20 mouse cellular contexts compared by ENCODE assay signal in the genomic region with DNA sequence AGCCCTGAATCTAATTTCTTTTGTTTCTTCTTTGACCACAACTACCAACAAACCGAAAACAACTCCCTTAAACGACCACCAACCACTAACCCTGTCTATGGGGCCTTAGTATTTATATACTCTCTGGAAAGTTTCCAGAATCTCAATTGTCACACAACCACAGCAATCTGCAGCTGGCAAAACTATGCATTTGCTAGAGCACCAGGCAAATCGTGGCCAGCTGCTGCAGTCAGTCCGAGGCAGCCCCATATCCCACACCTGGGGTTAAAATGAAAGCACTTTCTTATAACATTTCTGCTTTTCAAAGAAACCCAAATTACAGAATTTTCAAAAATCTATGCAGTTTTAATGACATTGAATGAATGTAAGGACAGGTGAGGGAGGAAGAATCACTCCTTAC.
DNase-seq lines count a peak whose midpoint lies in the region; ATAC-seq and TF ChIP-seq lines count a peak whose summit lies in the region.
"Had no signal": no experiment of that assay in that cellular context is flagged by ENCODE, and none has a peak within 500 bp of the region (broad histone marks: within the 10 kb centered on the region; RNA-seq: fewer than 3 reads in every experiment).

No protein-coding gene starts in this region.

- TF ChIP-seq CTCF in C2C12 (IDR thresholded peaks at IDR 0.05; ENCODE audit: control insufficient read depth, insufficient read depth, insufficient read length) (no peak), CH12.LX (conservative IDR thresholded peaks at IDR 0.05 in 1 of 2, IDR thresholded peaks at IDR 0.05 in 1 of 2; ENCODE audit: low read depth in 2 of 2, low read length in 2 of 2) (no peak)

- no peaks in the 10 kb centered on the region for H3K79me3 ChIP-seq in C2C12 (ENCODE audit: low read depth)

- H3K4me1 ChIP-seq in limb, embryonic 13.5 days, result peaks cover 21% of the 10 kb centered on the region
- H3K4me1 ChIP-seq in limb, embryonic 10.5 days, result peaks cover 13% of the 10 kb centered on the region
- H3K4me1 ChIP-seq in CH12.LX (ENCODE audit: control insufficient read depth in 1 of 2, insufficient read depth in 2 of 2), result peaks cover under 1 to 13% of the 10 kb centered on the region in 2 experiments; a peak in 2 of 4 replicates
- H3K4me1 ChIP-seq: forebrain, embryonic 13.5 days; forebrain, embryonic 15.5 days had no signal

- H3K9ac ChIP-seq in limb, embryonic 13.5 days, result no peak overlapping the region
- no peak overlapping the region for H3K9ac ChIP-seq in CH12.LX (ENCODE audit: insufficient read depth, low read depth)
- H3K9ac ChIP-seq: embryonic facial prominence, embryonic 13.5 days; forebrain, embryonic 13.5 days; forebrain, embryonic 15.5 days; forebrain, postnatal 0 days had no signal

- TF ChIP-seq POLR2A in CH12.LX (IDR thresholded peaks at IDR 0.05; ENCODE audit: low read depth, low read length) (no peak), myocyte (IDR thresholded peaks at IDR 0.05; ENCODE audit: insufficient read length, low read depth) (no peak)

- H3K27me3 ChIP-seq in limb, embryonic 13.5 days, result no peaks in the 10 kb centered on the region
- H3K27me3 ChIP-seq in limb, embryonic 10.5 days (ENCODE audit: low read depth, poor library complexity, severe bottlenecking), result no peaks in the 10 kb centered on the region
- no peaks in the 10 kb centered on the region for H3K27me3 ChIP-seq in C2C12 (ENCODE audit: control insufficient read depth, insufficient read depth, insufficient read length)
- H3K27me3 ChIP-seq in CH12.LX (replicated peaks), result peaks cover 1% of the 10 kb centered on the region
- H3K27me3 ChIP-seq in myocyte (ENCODE audit: control insufficient read depth, insufficient read depth, insufficient read length), result no peaks in the 10 kb centered on the region
- H3K27me3 ChIP-seq: embryonic facial prominence, embryonic 13.5 days; forebrain, embryonic 13.5 days; forebrain, embryonic 15.5 days had no signal

- 45% methylated on average over 4 of the region's 4 CpGs for WGBS in limb, embryonic 13.5 days
- WGBS in limb, embryonic 10.5 days, result 89% methylated on average over 4 of the region's 4 CpGs

- H3K36me3 ChIP-seq in limb, embryonic 13.5 days, result no peaks in the 10 kb centered on the region
- no peaks in the 10 kb centered on the region for H3K36me3 ChIP-seq in limb, embryonic 10.5 days
- H3K36me3 ChIP-seq in C2C12 (ENCODE audit: control insufficient read depth, insufficient read depth) (no peaks in the 10 kb centered on the region), CH12.LX (replicated peaks in 1 of 2; ENCODE audit: control insufficient read depth in 1 of 2, insufficient read depth in 1 of 2, low read length in 1 of 2) (no peaks in the 10 kb centered on the region), myocyte (ENCODE audit: control insufficient read depth, insufficient read depth) (no peaks in the 10 kb centered on the region)
- H3K36me3 ChIP-seq: embryonic facial prominence, embryonic 13.5 days; forebrain, embryonic 15.5 days had no signal

- in situ Hi-C loops in CH12.LX (cut with MboI; ENCODE audit: low pct_ligation_motif_present, low pct_unique_long_range_greater_than_20kb, low sequenced_read_pairs), result no loop called here

- H3K27ac ChIP-seq in limb, embryonic 13.5 days, result 0 out of 2 replicates have a peak overlapping the region, but pooled peaks have one; percentile 11
- no peak overlapping the region for H3K27ac ChIP-seq in limb, embryonic 10.5 days
- no peak overlapping the region for H3K27ac ChIP-seq in CH12.LX (ENCODE audit: insufficient read depth, low read depth)
- H3K27ac ChIP-seq: embryonic facial prominence, embryonic 13.5 days; forebrain, embryonic 13.5 days; forebrain, embryonic 15.5 days had no signal

- H3ac ChIP-seq in C2C12 (ENCODE audit: control insufficient read depth, insufficient read length, low read depth) (no peak overlapping the region), myocyte (ENCODE audit: control insufficient read depth, insufficient read length) (no peak overlapping the region)

- DNase-seq in limb, embryonic 10.5 days (ENCODE audit: low spot score), result no peak
- DNase-seq in CH12.LX (ENCODE audit: extremely low read depth) (no peak), adipocyte (ENCODE audit: low spot score) (no peak)
- DNase-seq in kidney, postnatal 10 days, result no peak
- DNase-seq: adrenal gland, adult 8-10 months; adrenal gland, postnatal 14 days; adrenal gland, postnatal 36 days; cerebellum, adult 11-12 months; cerebellum, adult 2 months; cerebellum, adult 9-10 months; cerebellum, postnatal 10 days; cerebellum, postnatal 25 days; forebrain, postnatal 0 days had no signal

- H3K4me2 ChIP-seq in limb, embryonic 13.5 days (replicated peaks), result no peak overlapping the region
- H3K4me2 ChIP-seq in CH12.LX (ENCODE audit: insufficient read depth, low read depth, poor library complexity, severe bottlenecking) (peak overlapping the region; percentile 40; the same call in 1 of the 2 replicates), myocyte (ENCODE audit: low read depth) (peak overlapping the region; percentile 32)
- H3K4me2 ChIP-seq: embryonic facial prominence, embryonic 13.5 days; forebrain, embryonic 13.5 days; forebrain, embryonic 15.5 days had no signal

- H3K4me3 ChIP-seq in limb, embryonic 13.5 days, result no peak overlapping the region
- H3K4me3 ChIP-seq in limb, embryonic 10.5 days, result no peak overlapping the region
- H3K4me3 ChIP-seq in C2C12 (ENCODE audit: insufficient read depth, poor library complexity, severe bottlenecking), result no peak overlapping the region
- H3K4me3 ChIP-seq in CH12.LX (replicated peaks in 1 of 3; ENCODE audit: low read depth in 2 of 3, low read length in 2 of 3, poor library complexity in 1 of 3), result no peak overlapping the region
- H3K4me3 ChIP-seq in myocyte, result no peak overlapping the region
- H3K4me3 ChIP-seq: embryonic facial prominence, embryonic 13.5 days; forebrain, embryonic 13.5 days; forebrain, embryonic 15.5 days had no signal

- TF ChIP-seq EP300 in CH12.LX (IDR thresholded peaks at IDR 0.05; ENCODE audit: low read length), result no peak

- ATAC-seq in limb, embryonic 13.5 days (ENCODE audit: low FRiP score, low read depth), result 0 out of 2 replicates have a peak, but pooled peaks have one; percentile 19
- ATAC-seq: CD4-positive, CD25-positive, alpha-beta regulatory T cell, adult 4 months; forebrain, embryonic 13.5 days; forebrain, embryonic 15.5 days; forebrain, postnatal 0 days had no signal

- H3K9me3 ChIP-seq in limb, embryonic 13.5 days, result no peaks in the 10 kb centered on the region
- no peaks in the 10 kb centered on the region for H3K9me3 ChIP-seq in limb, embryonic 10.5 days (replicated peaks)
- H3K9me3 ChIP-seq in CH12.LX (replicated peaks; ENCODE audit: low read length), result no peaks in the 10 kb centered on the region
- H3K9me3 ChIP-seq: embryonic facial prominence, embryonic 13.5 days; forebrain, embryonic 13.5 days; forebrain, embryonic 15.5 days had no signal

- no peak for TF ChIP-seq RAD21 in CH12.LX (IDR thresholded peaks at IDR 0.05; ENCODE audit: low read depth, low read length)

- dilution Hi-C loops in CH12.LX (cut with MboI; ENCODE audit: extremely low pct_ligation_motif_present, extremely low pct_unique_long_range_greater_than_20kb, low sequenced_read_pairs), result no loop called here

- H3K79me2 ChIP-seq in C2C12 (ENCODE audit: control insufficient read depth, insufficient read depth), result no peaks in the 10 kb centered on the region
- no peaks in the 10 kb centered on the region for H3K79me2 ChIP-seq in CH12.LX (replicated peaks; ENCODE audit: control insufficient read depth, extremely low read depth, insufficient read depth, poor library complexity, severe bottlenecking)
- H3K79me2 ChIP-seq in myocyte (ENCODE audit: control insufficient read depth, insufficient read depth), result no peaks in the 10 kb centered on the region

TF ChIP-seq in C2C12, 6 proteins besides CTCF, POLR2A, EP300 and RAD21:
- TF ChIP-seq FOSL1 (IDR thresholded peaks at IDR 0.05; ENCODE audit: insufficient read depth, low read length, poor library complexity, severe bottlenecking), result no peak
- TF ChIP-seq MYOD1 (IDR thresholded peaks at IDR 0.05; ENCODE audit: control insufficient read depth, insufficient read length, low read depth), result peak; percentile 88

TF ChIP-seq in CH12.LX, 34 proteins besides CTCF, POLR2A, EP300 and RAD21:
- TF ChIP-seq PAX5 (IDR thresholded peaks at IDR 0.05; ENCODE audit: low read length) (no peak), BHLHE40 (IDR thresholded peaks at IDR 0.05; ENCODE audit: low read depth, low read length) (no peak), JUND (conservative IDR thresholded peaks at IDR 0.05; ENCODE audit: low read depth, low read length) (no peak), ZKSCAN1 (IDR thresholded peaks at IDR 0.05; ENCODE audit: borderline replicate concordance, low read depth, low read length) (no peak), NRF1 (IDR thresholded peaks at IDR 0.05; ENCODE audit: low read depth, low read length) (no peak), MAX (IDR thresholded peaks at IDR 0.05; ENCODE audit: low read length) (no peak), MXI1 (IDR thresholded peaks at IDR 0.05; ENCODE audit: low read depth, low read length) (no peak), SIN3A (IDR thresholded peaks at IDR 0.05; ENCODE audit: low read length) (no peak)

TF ChIP-seq in myocyte, 11 proteins besides CTCF, POLR2A, EP300 and RAD21:
- TF ChIP-seq MYOG (IDR thresholded peaks at IDR 0.05; ENCODE audit: control insufficient read depth in 1 of 3, insufficient read depth in 1 of 3, insufficient read length in 2 of 3, low read depth in 2 of 3), result peak in 1 of 3 experiments; percentile 35
- no peak for TF ChIP-seq SRF (IDR thresholded peaks at IDR 0.05; ENCODE audit: control insufficient read depth, insufficient read length, low read depth)
- TF ChIP-seq TCF12 (IDR thresholded peaks at IDR 0.05; ENCODE audit: insufficient read depth, poor library complexity, severe bottlenecking), result peak; percentile 52
- no peak for TF ChIP-seq POLR2AphosphoS2 (IDR thresholded peaks at IDR 0.05; ENCODE audit: insufficient read length, low read depth)
- TF ChIP-seq MAX (IDR thresholded peaks at IDR 0.05; ENCODE audit: low read depth), result no peak
- TF ChIP-seq TCF3 (IDR thresholded peaks at IDR 0.05; ENCODE audit: insufficient read length, low read depth), result peak; percentile 38
- peak; percentile 49 to 93 (median 88) for TF ChIP-seq MYOD1 (IDR thresholded peaks at IDR 0.05; ENCODE audit: control insufficient read depth in 1 of 3, insufficient read length in 2 of 3, low read depth in 2 of 3)
TF ChIP-seq in myocyte: peak in this region for 4.
